Mouse (Mus musculus) lung, postnatal 0 days (tissue): ENCODE data around the gene Bsdc1.

ENCODE experiments used
- CTCF ChIP-seq: IDR thresholded peaks from 2 replicates; pipeline ENCODE4 v1.5.1; 2016; ENCODE audit warnings: antibody characterized with exemption, mild to moderate bottlenecking
- EP300 ChIP-seq: IDR thresholded peaks from 2 replicates; pipeline ENCODE4 v1.6.1; 2016; ENCODE audit warnings: antibody characterized with exemption, mild to moderate bottlenecking, control low read depth

DNA sequence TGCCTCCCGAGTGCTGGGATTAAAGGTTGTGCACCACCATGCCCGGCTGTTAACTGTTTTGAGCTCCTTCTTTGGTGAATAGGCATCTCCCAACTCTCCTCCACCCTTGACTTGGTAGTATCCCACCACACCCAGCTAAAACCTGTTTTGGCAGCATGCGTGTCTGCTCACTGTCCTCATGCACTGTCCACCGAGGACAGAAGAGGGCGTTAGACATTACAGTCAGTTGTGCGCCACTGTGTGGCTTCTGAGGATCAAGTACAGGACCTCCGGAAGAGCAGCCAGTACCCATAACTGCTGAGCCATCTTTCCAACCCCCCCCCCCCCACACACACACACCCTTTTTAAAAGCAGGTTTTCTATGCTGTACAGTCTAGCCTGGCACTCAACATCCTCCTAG is 33.3 kb downstream of the Bsdc1 start:
- no peak for TF ChIP-seq EP300
- peak; percentile 36; the same call in 1 of the 2 replicates for TF ChIP-seq CTCF
